Mouse (Mus musculus) frontal cortex, adult (tissue): ENCODE measurements at regions not wholly inside any gene's neighbourhood (a gene's known extent, or its start where the extent isn't known, plus 50 kb on each side); places are given as distances from the start of the nearest gene placed in this dataset.
"Not testable (repeated sequence)": the region's sequence is repeated elsewhere in the genome, so short reads cannot be mapped to it uniquely, and the experiment has no call there.

Experiments
- ATAC-seq: cut with Nextera tagmentation; 2 replicates; pipeline ENCODE4 v1.9.2; 2017; ENCODE audit warnings: mild to moderate bottlenecking, moderate library complexity, mixed read lengths; ENCODE audit not compliant: low TSS enrichment

GRCm38 (mm10) chr3:80079801-80080418, 195.6 kb downstream of the Fam198b start:
- ATAC-seq: peak; percentile 86

GRCm38 (mm10) chr3:80081210-80081609, 196.9 kb downstream of the Fam198b start:
- no peak for ATAC-seq

- ATAC-seq: no peak
Measured at GRCm38 (mm10) chr3:80082780-80083519, 198.6 kb downstream of the Fam198b start.

- peak; percentile 69 for ATAC-seq
Measured at GRCm38 (mm10) chr3:80084168-80084567, 199.8 kb downstream of the Fam198b start.

GRCm38 (mm10) chr3:80099625-80100024, 215.3 kb downstream of the Fam198b start:
- no peak for ATAC-seq

- no peak for ATAC-seq
Measured at GRCm38 (mm10) chr3:80120177-80120736, 235.9 kb downstream of the Fam198b start.

GRCm38 (mm10) chr3:80123666-80124065, 239.3 kb downstream of the Fam198b start:
- no peak for ATAC-seq

- peak; percentile 81 for ATAC-seq
Measured at GRCm38 (mm10) chr3:80124621-80125020, 240.3 kb downstream of the Fam198b start.

GRCm38 (mm10) chr3:80141697-80142096, 257.4 kb downstream of the Fam198b start:
- peak; percentile 65 for ATAC-seq

- ATAC-seq: peak; percentile 96
Measured at GRCm38 (mm10) chr3:80160473-80160872, 276.1 kb downstream of the Fam198b start.

- ATAC-seq: peak; percentile 44; the same call in 1 of the 2 replicates
Measured at GRCm38 (mm10) chr3:80181749-80182148, 297.4 kb downstream of the Fam198b start.

GRCm38 (mm10) chr3:80182161-80182560, 297.8 kb downstream of the Fam198b start:
- not testable (repeated sequence) for ATAC-seq

GRCm38 (mm10) chr3:80187406-80187805, 303.1 kb downstream of the Fam198b start:
- no peak for ATAC-seq

GRCm38 (mm10) chr3:80200904-80201303, 316.6 kb downstream of the Fam198b start:
- ATAC-seq: peak; percentile 86

- ATAC-seq: no peak
Measured at GRCm38 (mm10) chr3:80204821-80205220, 320.5 kb downstream of the Fam198b start.

- peak; percentile 78 for ATAC-seq
Measured at GRCm38 (mm10) chr3:80205351-80205750, 321.0 kb downstream of the Fam198b start.

- ATAC-seq: no peak
Measured at GRCm38 (mm10) chr3:80207022-80207421, 322.7 kb downstream of the Fam198b start.

GRCm38 (mm10) chr3:80208028-80208427, 323.7 kb downstream of the Fam198b start:
- ATAC-seq: no peak

GRCm38 (mm10) chr3:80209596-80209995, 325.3 kb downstream of the Fam198b start:
- ATAC-seq: no peak

- ATAC-seq: peak; percentile 84
Measured at GRCm38 (mm10) chr3:80211323-80212109, 327.2 kb downstream of the Fam198b start.

- ATAC-seq: peak; percentile 77
Measured at GRCm38 (mm10) chr3:80248611-80249010, 364.3 kb downstream of the Fam198b start.

GRCm38 (mm10) chr3:80249974-80250373, 365.6 kb downstream of the Fam198b start:
- ATAC-seq: peak; percentile 93
